Comparison of ENCODE assay signal across 24 mouse cellular contexts in the genomic region with DNA sequence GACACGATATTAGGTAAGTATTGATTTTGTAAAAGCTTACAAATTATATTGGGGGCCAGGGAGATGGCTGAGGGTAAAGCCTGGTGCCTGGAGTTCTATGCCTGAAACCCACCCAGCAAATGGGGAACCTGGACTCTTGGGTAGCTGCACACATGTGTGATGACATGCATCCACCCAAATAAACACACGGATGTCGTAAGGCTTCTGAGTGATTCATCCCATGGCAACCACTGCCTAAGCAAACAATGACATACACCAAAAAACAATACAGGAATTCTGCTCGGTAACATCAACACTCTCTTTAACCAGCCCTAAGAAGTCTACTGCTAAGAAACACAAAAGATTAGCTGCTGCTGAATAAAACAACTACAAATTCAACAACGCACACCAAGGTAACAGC.
A peak's percentile ranks its signal among the peaks of the same experiment; 100 is the strongest.
DNase-seq lines count a peak whose midpoint lies in the region; ATAC-seq and TF ChIP-seq lines count a peak whose summit lies in the region.
"Had no signal": no experiment of that assay in that cellular context is flagged by ENCODE, and none has a peak within 500 bp of the region (broad histone marks: within the 10 kb centered on the region; RNA-seq: fewer than 3 reads in every experiment).

No protein-coding gene starts in this region.

- no peaks in the 10 kb centered on the region for H3K27me3 ChIP-seq in liver, postnatal 0 days (ENCODE audit: insufficient read depth, low read length)
- no peaks in the 10 kb centered on the region for H3K27me3 ChIP-seq in liver, embryonic 12.5 days (replicated peaks)
- no peaks in the 10 kb centered on the region for H3K27me3 ChIP-seq in Patski
- H3K27me3 ChIP-seq in thymus, adult 2 months (ENCODE audit: control insufficient read depth, insufficient read depth, low read length), result no peaks in the 10 kb centered on the region
- H3K27me3 ChIP-seq: embryonic facial prominence, embryonic 15.5 days; hindbrain, embryonic 12.5 days had no signal

- no peaks in the 10 kb centered on the region for H3K36me3 ChIP-seq in liver, postnatal 0 days (replicated peaks; ENCODE audit: insufficient read depth, low read length)
- H3K36me3 ChIP-seq in liver, embryonic 12.5 days, result no peaks in the 10 kb centered on the region
- no peaks in the 10 kb centered on the region for H3K36me3 ChIP-seq in thymus, adult 2 months (ENCODE audit: control insufficient read depth, insufficient read depth, low read length)
- H3K36me3 ChIP-seq: embryonic facial prominence, embryonic 15.5 days; hindbrain, embryonic 12.5 days had no signal

- H3K9ac ChIP-seq in liver, postnatal 0 days (replicated peaks), result no peak overlapping the region
- no peak overlapping the region for H3K9ac ChIP-seq in liver, embryonic 12.5 days
- H3K9ac ChIP-seq: embryonic facial prominence, embryonic 15.5 days; hindbrain, embryonic 12.5 days; lung, embryonic 14.5 days had no signal

- DNase-seq in liver, postnatal 0 days, result peak; percentile 21
- DNase-seq in 416B (ENCODE audit: low read depth), result peak; percentile 63
- DNase-seq in Patski (ENCODE audit: low read depth, low spot score), result peak; percentile 49
- no peak for DNase-seq in MN1 (ENCODE audit: low spot score)
- no peak for DNase-seq in thymus, adult 2 months
- DNase-seq: adrenal gland, postnatal 36 days; cerebellum, adult 18-20 months; cerebellum, postnatal 25 days; gastrocnemius, postnatal 36 days; heart, postnatal 14 days; kidney, adult 18-20 months; layer of hippocampus, postnatal 36 days; left cerebral cortex, postnatal 4 days; liver; lung, embryonic 14.5 days; spleen, adult 18-20 months; thymus, adult 18-20 months had no signal

- no peak for TF ChIP-seq POLR2A in thymus, adult 2 months (IDR thresholded peaks at IDR 0.05; ENCODE audit: control insufficient read depth, extremely low read depth, insufficient read depth, low read length, poor library complexity)

- CTCF ChIA-PET in Patski (lab: Charles Lee), result interaction anchor here (1.0 to 1.7 kb wide), 3 partner anchors 8 to 15 kb away, joined by 3 to 6 read pairs (median 4); no protein-coding TSS in a partner anchor

- TF ChIP-seq CTCF in liver, postnatal 0 days (IDR thresholded peaks at IDR 0.05; ENCODE audit: low read depth), result no peak
- no peak for TF ChIP-seq CTCF in Patski (IDR thresholded peaks at IDR 0.05)
- TF ChIP-seq CTCF in thymus, adult 2 months (IDR thresholded peaks at IDR 0.05; ENCODE audit: borderline replicate concordance, control insufficient read depth, extremely low read depth, insufficient read depth, low read length, poor library complexity), result no peak

- H3K4me1 ChIP-seq in liver, postnatal 0 days (ENCODE audit: insufficient read depth), result no peaks in the 10 kb centered on the region
- 0 out of 2 replicates have a peak, but pooled peaks cover 2% of the 10 kb centered on the region for H3K4me1 ChIP-seq in liver, embryonic 12.5 days
- no peaks in the 10 kb centered on the region for H3K4me1 ChIP-seq in thymus, adult 2 months (replicated peaks; ENCODE audit: control insufficient read depth, insufficient read depth, low read length)
- H3K4me1 ChIP-seq: embryonic facial prominence, embryonic 15.5 days had no signal

- no peaks in the 10 kb centered on the region for H3K9me3 ChIP-seq in liver, postnatal 0 days (ENCODE audit: low read length)
- H3K9me3 ChIP-seq in liver, embryonic 12.5 days (replicated peaks), result no peaks in the 10 kb centered on the region
- H3K9me3 ChIP-seq: embryonic facial prominence, embryonic 15.5 days; hindbrain, embryonic 12.5 days had no signal

- POLR2A ChIA-PET in Patski (lab: Charles Lee), result interaction anchor here (0.8 to 1.3 kb wide), 5 partner anchors 9 to 45 kb away, joined by 3 to 4 read pairs (median 3); no protein-coding TSS in a partner anchor

- TF ChIP-seq EP300 in liver, postnatal 0 days (IDR thresholded peaks at IDR 0.05; ENCODE audit: low read depth), result no peak

- H3K4me2 ChIP-seq in liver, postnatal 0 days (ENCODE audit: low read depth, low read length), result no peak overlapping the region
- no peak overlapping the region for H3K4me2 ChIP-seq in liver, embryonic 12.5 days
- H3K4me2 ChIP-seq: embryonic facial prominence, embryonic 15.5 days; heart, embryonic 11.5 days; hindbrain, embryonic 12.5 days; lung, embryonic 14.5 days had no signal

- WGBS in liver, postnatal 0 days (ENCODE audit: insufficient replicate concordance), result 69% methylated on average over 5 of the region's 5 CpGs
- WGBS in liver, embryonic 12.5 days (ENCODE audit: insufficient replicate concordance), result 80% methylated on average over 5 of the region's 5 CpGs
- WGBS in thymus, adult 2 months, result 95% methylated on average over 5 of the region's 5 CpGs

- no peak overlapping the region for H3K4me3 ChIP-seq in liver, postnatal 0 days (ENCODE audit: low read depth, low read length)
- H3K4me3 ChIP-seq in liver, embryonic 12.5 days, result no peak overlapping the region
- H3K4me3 ChIP-seq in thymus, adult 2 months (ENCODE audit: control insufficient read depth, insufficient read depth, low read length), result no peak overlapping the region
- H3K4me3 ChIP-seq: embryonic facial prominence, embryonic 15.5 days; hindbrain, embryonic 12.5 days had no signal

- H3K27ac ChIP-seq in liver, postnatal 0 days (ENCODE audit: low read depth), result no peak overlapping the region
- no peak overlapping the region for H3K27ac ChIP-seq in liver, embryonic 12.5 days
- H3K27ac ChIP-seq in thymus, adult 2 months (ENCODE audit: control insufficient read depth, insufficient read depth, low read length), result no peak overlapping the region
- H3K27ac ChIP-seq: embryonic facial prominence, embryonic 15.5 days; hindbrain, embryonic 12.5 days; kidney, postnatal 0 days had no signal

- in situ Hi-C loops in Patski (cut with MboI; ENCODE audit: low pct_unique_long_range_greater_than_20kb), result no loop called here

- peak; percentile 95 for ATAC-seq in liver, postnatal 0 days
- no peak for ATAC-seq in liver, embryonic 12.5 days
- peak; percentile 85 for ATAC-seq in Patski
- peak; percentile 63 for ATAC-seq in megakaryocyte, adult 5-6 weeks (ENCODE audit: poor library complexity, severe bottlenecking)
- ATAC-seq: CD4-positive, CD25-positive, alpha-beta regulatory T cell, adult 4 months had no signal

Comparison
In these comparisons a context has a peak if more than half of its experiments do, and no peak if none do; other contexts are left out.
1. DNase-seq: peak in liver, postnatal 0 days (single experiment), 416B (single experiment) and Patski (single experiment); none in MN1 (single experiment) and thymus, adult 2 months (single experiment).